In genomic region chr8:45274317-45274716, GRCm38 (mm10) we compare ENCODE assay signal across 34 mouse cellular contexts. TPM values are rescaled to one million over a fixed set of nuclear protein-coding genes. Genes with fewer than 3 reads are reported as not detected.
DNase-seq lines count a peak whose midpoint lies in the region; ATAC-seq and TF ChIP-seq lines count a peak whose summit lies in the region.
"Had no signal": no experiment of that assay in that cellular context is flagged by ENCODE, and none has a peak within 500 bp of the region (broad histone marks: within the 10 kb centered on the region; RNA-seq: fewer than 3 reads in every experiment).

No protein-coding gene starts in this region.

- no peak overlapping the region for H3K9ac ChIP-seq in forebrain, embryonic 14.5 days (ENCODE audit: low read length)
- no peak overlapping the region for H3K9ac ChIP-seq in forebrain, embryonic 12.5 days
- H3K9ac ChIP-seq in forebrain, postnatal 0 days = no peak overlapping the region
- no peak overlapping the region for H3K9ac ChIP-seq in midbrain, postnatal 0 days (replicated peaks; ENCODE audit: low read length, poor library complexity, severe bottlenecking)
- H3K9ac ChIP-seq in midbrain, embryonic 13.5 days (replicated peaks) = no peak overlapping the region
- H3K9ac ChIP-seq: embryonic facial prominence, embryonic 13.5 days; hindbrain, embryonic 13.5 days had no signal

- DNase-seq in forebrain, embryonic 14.5 days (ENCODE audit: low spot score) = peak; percentile 25
- peak; percentile 24 for DNase-seq in forebrain, postnatal 0 days
- DNase-seq in forebrain, embryonic 10.5 days (ENCODE audit: extremely low spot score, low spot score) = no peak
- DNase-seq in midbrain, postnatal 0 days (ENCODE audit: low spot score) = no peak
- DNase-seq: adrenal gland, adult 8-10 months; adrenal gland, postnatal 25 days; cerebellum, adult 11 months; cerebellum, adult 2 months; cerebellum, adult 9-11 months; cerebellum, postnatal 25 days; gastrocnemius, adult 2 months; gastrocnemius, postnatal 14 days; heart, adult 11 months; kidney, adult 18-20 months had no signal

- no peak overlapping the region for H3K27ac ChIP-seq in forebrain, embryonic 14.5 days (ENCODE audit: low read depth, low read length)
- no peak overlapping the region for H3K27ac ChIP-seq in forebrain, embryonic 12.5 days
- no peak overlapping the region for H3K27ac ChIP-seq in forebrain, postnatal 0 days (ENCODE audit: low read depth, low read length)
- H3K27ac ChIP-seq in forebrain, embryonic 10.5 days = no peak overlapping the region
- no peak overlapping the region for H3K27ac ChIP-seq in midbrain, postnatal 0 days (ENCODE audit: low read depth, low read length)
- H3K27ac ChIP-seq in midbrain, embryonic 13.5 days = no peak overlapping the region
- H3K27ac ChIP-seq: embryonic facial prominence, embryonic 10.5 days; embryonic facial prominence, embryonic 13.5 days; gastrocnemius, adult 2 months; hindbrain, embryonic 13.5 days; hindbrain, postnatal 0 days had no signal

- no peak for TF ChIP-seq CTCF in forebrain, postnatal 0 days (IDR thresholded peaks at IDR 0.05; ENCODE audit: low read depth)
- peak; percentile 17; the same call in 1 of the 2 replicates for TF ChIP-seq CTCF in midbrain, postnatal 0 days (IDR thresholded peaks at IDR 0.05)

- peak; percentile 66; the same call in 1 of the 2 replicates for ATAC-seq in forebrain, embryonic 14.5 days
- no peak for ATAC-seq in forebrain, embryonic 12.5 days (ENCODE audit: low FRiP score)
- peak; percentile 83 for ATAC-seq in forebrain, postnatal 0 days
- no peak for ATAC-seq in midbrain, postnatal 0 days (ENCODE audit: low FRiP score)
- no peak for ATAC-seq in midbrain, embryonic 13.5 days
- ATAC-seq: activated CD4-positive, CD25-positive, alpha-beta regulatory T cell, adult 4 months; hindbrain, postnatal 0 days; inflammation-experienced regulatory T-cells, adult 6 months; intestine, embryonic 16.5 days had no signal

- H3K4me1 ChIP-seq in forebrain, embryonic 14.5 days (ENCODE audit: control insufficient read depth, insufficient read depth, low read length) = no peaks in the 10 kb centered on the region
- no peaks in the 10 kb centered on the region for H3K4me1 ChIP-seq in forebrain, embryonic 12.5 days
- H3K4me1 ChIP-seq in forebrain, postnatal 0 days (ENCODE audit: insufficient read depth) = no peaks in the 10 kb centered on the region
- H3K4me1 ChIP-seq in forebrain, embryonic 10.5 days = no peaks in the 10 kb centered on the region
- no peaks in the 10 kb centered on the region for H3K4me1 ChIP-seq in midbrain, postnatal 0 days (ENCODE audit: insufficient read depth, low read length)
- H3K4me1 ChIP-seq in midbrain, embryonic 13.5 days (replicated peaks) = no peaks in the 10 kb centered on the region
- H3K4me1 ChIP-seq: embryonic facial prominence, embryonic 13.5 days; hindbrain, embryonic 13.5 days had no signal

- no peaks in the 10 kb centered on the region for H3K9me3 ChIP-seq in forebrain, embryonic 14.5 days (replicated peaks; ENCODE audit: control insufficient read depth, low read length)
- H3K9me3 ChIP-seq in forebrain, embryonic 12.5 days = no peaks in the 10 kb centered on the region
- H3K9me3 ChIP-seq in forebrain, postnatal 0 days (ENCODE audit: low read length) = no peaks in the 10 kb centered on the region
- no peaks in the 10 kb centered on the region for H3K9me3 ChIP-seq in forebrain, embryonic 10.5 days
- no peaks in the 10 kb centered on the region for H3K9me3 ChIP-seq in midbrain, postnatal 0 days (ENCODE audit: low read length)
- no peaks in the 10 kb centered on the region for H3K9me3 ChIP-seq in midbrain, embryonic 13.5 days
- H3K9me3 ChIP-seq: embryonic facial prominence, embryonic 10.5 days; embryonic facial prominence, embryonic 13.5 days; hindbrain, embryonic 13.5 days had no signal

- WGBS in forebrain, embryonic 14.5 days = 80% methylated on average over 4 of the region's 4 CpGs
- 84% methylated on average over 4 of the region's 4 CpGs for WGBS in forebrain, embryonic 12.5 days
- WGBS in forebrain, postnatal 0 days = 72% methylated on average over 4 of the region's 4 CpGs
- 91% methylated on average over 4 of the region's 4 CpGs for WGBS in forebrain, embryonic 10.5 days
- 65% methylated on average over 4 of the region's 4 CpGs for WGBS in midbrain, postnatal 0 days
- WGBS in midbrain, embryonic 13.5 days = 86% methylated on average over 4 of the region's 4 CpGs

- no peak overlapping the region for H3K4me3 ChIP-seq in forebrain, embryonic 14.5 days (ENCODE audit: low read depth, low read length)
- H3K4me3 ChIP-seq in forebrain, embryonic 12.5 days (replicated peaks) = no peak overlapping the region
- H3K4me3 ChIP-seq in forebrain, postnatal 0 days (ENCODE audit: low read depth, low read length) = no peak overlapping the region
- H3K4me3 ChIP-seq in forebrain, embryonic 10.5 days = no peak overlapping the region
- H3K4me3 ChIP-seq in midbrain, postnatal 0 days (ENCODE audit: low read depth, low read length) = no peak overlapping the region
- H3K4me3 ChIP-seq in midbrain, embryonic 13.5 days (replicated peaks) = no peak overlapping the region
- H3K4me3 ChIP-seq: embryonic facial prominence, embryonic 10.5 days; embryonic facial prominence, embryonic 13.5 days; erythroblast, embryonic 14.5 days; gastrocnemius, adult 2 months; hindbrain, embryonic 13.5 days had no signal

- H3K4me2 ChIP-seq in forebrain, embryonic 14.5 days (ENCODE audit: low read length) = no peak overlapping the region
- H3K4me2 ChIP-seq in forebrain, embryonic 12.5 days = no peak overlapping the region
- no peak overlapping the region for H3K4me2 ChIP-seq in forebrain, postnatal 0 days (ENCODE audit: low read depth)
- no peak overlapping the region for H3K4me2 ChIP-seq in midbrain, postnatal 0 days (ENCODE audit: low read depth, low read length, poor library complexity, severe bottlenecking)
- H3K4me2 ChIP-seq in midbrain, embryonic 13.5 days (replicated peaks) = no peak overlapping the region
- H3K4me2 ChIP-seq: embryonic facial prominence, embryonic 13.5 days; heart, embryonic 11.5 days; hindbrain, embryonic 13.5 days had no signal

- H3K36me3 ChIP-seq in forebrain, embryonic 14.5 days (ENCODE audit: control insufficient read depth, insufficient read depth, low read length) = no peaks in the 10 kb centered on the region
- no peaks in the 10 kb centered on the region for H3K36me3 ChIP-seq in forebrain, embryonic 12.5 days (replicated peaks)
- H3K36me3 ChIP-seq in forebrain, postnatal 0 days (ENCODE audit: insufficient read depth) = no peaks in the 10 kb centered on the region
- no peaks in the 10 kb centered on the region for H3K36me3 ChIP-seq in forebrain, embryonic 10.5 days (replicated peaks)
- no peaks in the 10 kb centered on the region for H3K36me3 ChIP-seq in midbrain, postnatal 0 days (ENCODE audit: insufficient read depth, low read length)
- no peaks in the 10 kb centered on the region for H3K36me3 ChIP-seq in midbrain, embryonic 13.5 days
- H3K36me3 ChIP-seq: embryonic facial prominence, embryonic 10.5 days; embryonic facial prominence, embryonic 13.5 days; hindbrain, embryonic 13.5 days had no signal

- H3K27me3 ChIP-seq in forebrain, embryonic 14.5 days (replicated peaks; ENCODE audit: control insufficient read depth, insufficient read depth, low read length) = no peaks in the 10 kb centered on the region
- H3K27me3 ChIP-seq in forebrain, embryonic 12.5 days = no peaks in the 10 kb centered on the region
- H3K27me3 ChIP-seq in forebrain, postnatal 0 days (ENCODE audit: insufficient read depth, low read length) = no peaks in the 10 kb centered on the region
- no peaks in the 10 kb centered on the region for H3K27me3 ChIP-seq in forebrain, embryonic 10.5 days (ENCODE audit: poor library complexity, severe bottlenecking)
- no peaks in the 10 kb centered on the region for H3K27me3 ChIP-seq in midbrain, postnatal 0 days (ENCODE audit: insufficient read depth, low read length)
- no peaks in the 10 kb centered on the region for H3K27me3 ChIP-seq in midbrain, embryonic 13.5 days
- H3K27me3 ChIP-seq: embryonic facial prominence, embryonic 13.5 days; hindbrain, embryonic 13.5 days had no signal

RNA-seq across cellular contexts. Expression of gene F11, which starts 12.5 kb away (rescaled TPM):
- polyA plus RNA-seq in forebrain, embryonic 14.5 days (2014; fragmentation: Nextera tagmentation; extraction: Ambion mirVana) = not detected in 2 replicates
- polyA plus RNA-seq in forebrain, embryonic 12.5 days (2016; fragmentation: Nextera tagmentation; extraction: Ambion mirVana) = not detected in 2 replicates
- total RNA-seq in forebrain, postnatal 0 days (2014; rRNA removed) = not detected in 2 replicates
- polyA plus RNA-seq in forebrain, postnatal 0 days (2015; fragmentation: Nextera tagmentation; extraction: Ambion mirVana) = not detected in 2 replicates
- polyA plus RNA-seq in forebrain, embryonic 10.5 days (2016; fragmentation: Nextera tagmentation; extraction: Ambion mirVana) = not detected in 2 replicates
- total RNA-seq in midbrain, postnatal 0 days (2014; rRNA removed) = not detected in 2 replicates
- not detected in 2 replicates for polyA plus RNA-seq in midbrain, postnatal 0 days (2015; fragmentation: Nextera tagmentation; extraction: Ambion mirVana)
- polyA plus RNA-seq in midbrain, embryonic 13.5 days (2015; fragmentation: Nextera tagmentation; extraction: Ambion mirVana) = 0.07 TPM in 1 of 2 replicates, not detected in the other
- total RNA-seq: adrenal gland, postnatal 25 days; common myeloid progenitor, adult 5-6 weeks; ES-E14; gastrocnemius, adult 2 months; gastrocnemius, postnatal 14 days; heart, adult 8-10 months; heart, postnatal 25 days; hematopoietic stem cell, adult 5-6 weeks; hindbrain, postnatal 0 days had no signal
- polyA plus RNA-seq: activated CD4-positive, CD25-positive, alpha-beta regulatory T cell, adult 4 months; cerebellum, adult 2 months; embryonic facial prominence, embryonic 10.5 days; embryonic facial prominence, embryonic 13.5 days; frontal cortex, adult 2 months; heart, embryonic 11.5 days; heart, embryonic 14.5 days; heart, postnatal 0 days; hindbrain, embryonic 13.5 days; hindbrain, postnatal 0 days; inflammation-experienced regulatory T-cells, adult 6 months had no signal

RNA-seq across cellular contexts. Expression of gene Klkb1, which starts 20.3 kb away (rescaled TPM):
- polyA plus RNA-seq in forebrain, embryonic 14.5 days (2014; fragmentation: Nextera tagmentation; extraction: Ambion mirVana) = not detected in 2 replicates
- 0.04 TPM in 1 of 2 replicates, not detected in the other for polyA plus RNA-seq in forebrain, embryonic 12.5 days (2016; fragmentation: Nextera tagmentation; extraction: Ambion mirVana)
- total RNA-seq in forebrain, postnatal 0 days (2014; rRNA removed) = under 0.01 and 0.24 TPM in 2 replicates
- 0.05 TPM in 1 of 2 replicates, not detected in the other for polyA plus RNA-seq in forebrain, postnatal 0 days (2015; fragmentation: Nextera tagmentation; extraction: Ambion mirVana)
- 0.04 TPM in 1 of 2 replicates, not detected in the other for polyA plus RNA-seq in forebrain, embryonic 10.5 days (2016; fragmentation: Nextera tagmentation; extraction: Ambion mirVana)
- under 0.01 TPM in 1 of 2 replicates, not detected in the other for total RNA-seq in midbrain, postnatal 0 days (2014; rRNA removed)
- polyA plus RNA-seq in midbrain, postnatal 0 days (2015; fragmentation: Nextera tagmentation; extraction: Ambion mirVana) = 0.02 and 0.04 TPM in 2 replicates
- 0.04 TPM in 1 of 2 replicates, not detected in the other for polyA plus RNA-seq in midbrain, embryonic 13.5 days (2015; fragmentation: Nextera tagmentation; extraction: Ambion mirVana)
- total RNA-seq: adrenal gland, postnatal 25 days; common myeloid progenitor, adult 5-6 weeks; ES-E14; gastrocnemius, adult 2 months; gastrocnemius, postnatal 14 days; heart, adult 8-10 months; heart, postnatal 25 days; hematopoietic stem cell, adult 5-6 weeks had no signal
- polyA plus RNA-seq: embryonic facial prominence, embryonic 10.5 days; erythroblast, embryonic 14.5 days; heart, embryonic 11.5 days; heart, embryonic 14.5 days; heart, postnatal 0 days; hindbrain, embryonic 13.5 days had no signal

RNA-seq across cellular contexts. Expression of gene Gm45753, which starts 33.9 kb away (rescaled TPM):
- polyA plus RNA-seq in forebrain, embryonic 14.5 days (2014; fragmentation: Nextera tagmentation; extraction: Ambion mirVana) = not detected in 2 replicates
- polyA plus RNA-seq in forebrain, embryonic 12.5 days (2016; fragmentation: Nextera tagmentation; extraction: Ambion mirVana) = not detected in 2 replicates
- not detected in 2 replicates for total RNA-seq in forebrain, postnatal 0 days (2014; rRNA removed)
- polyA plus RNA-seq in forebrain, postnatal 0 days (2015; fragmentation: Nextera tagmentation; extraction: Ambion mirVana) = 0.08 and 0.13 TPM in 2 replicates
- polyA plus RNA-seq in forebrain, embryonic 10.5 days (2016; fragmentation: Nextera tagmentation; extraction: Ambion mirVana) = not detected in 2 replicates
- total RNA-seq in midbrain, postnatal 0 days (2014; rRNA removed) = not detected in 2 replicates
- polyA plus RNA-seq in midbrain, postnatal 0 days (2015; fragmentation: Nextera tagmentation; extraction: Ambion mirVana) = not detected in 2 replicates
- polyA plus RNA-seq in midbrain, embryonic 13.5 days (2015; fragmentation: Nextera tagmentation; extraction: Ambion mirVana) = not detected in 2 replicates
- total RNA-seq: adrenal gland, postnatal 25 days; common myeloid progenitor, adult 5-6 weeks; ES-E14; gastrocnemius, adult 2 months; gastrocnemius, postnatal 14 days; gastrocnemius, postnatal 4 days; heart, adult 8-10 months; heart, postnatal 25 days; hematopoietic stem cell, adult 5-6 weeks; hindbrain, postnatal 0 days had no signal
- polyA plus RNA-seq: activated CD4-positive, CD25-positive, alpha-beta regulatory T cell, adult 4 months; cerebellum, adult 2 months; embryonic facial prominence, embryonic 13.5 days; erythroblast, embryonic 14.5 days; frontal cortex, adult 2 months; heart, embryonic 11.5 days; heart, embryonic 14.5 days; heart, postnatal 0 days; hindbrain, embryonic 13.5 days; hindbrain, postnatal 0 days; inflammation-experienced regulatory T-cells, adult 6 months had no signal

RNA-seq across cellular contexts. Expression of gene Cyp4v3, which starts 58.7 kb away (rescaled TPM):
- polyA plus RNA-seq in forebrain, embryonic 14.5 days (2014; fragmentation: Nextera tagmentation; extraction: Ambion mirVana) = 0.70 and 1.1 TPM in 2 replicates
- 1.00 and 1.2 TPM in 2 replicates for polyA plus RNA-seq in forebrain, embryonic 12.5 days (2016; fragmentation: Nextera tagmentation; extraction: Ambion mirVana)
- total RNA-seq in forebrain, postnatal 0 days (2014; rRNA removed) = 2.2 and 2.4 TPM in 2 replicates
- 1.8 and 2.1 TPM in 2 replicates for polyA plus RNA-seq in forebrain, postnatal 0 days (2015; fragmentation: Nextera tagmentation; extraction: Ambion mirVana)
- polyA plus RNA-seq in forebrain, embryonic 10.5 days (2016; fragmentation: Nextera tagmentation; extraction: Ambion mirVana) = 1.00 and 1.3 TPM in 2 replicates
- 2.7 and 2.8 TPM in 2 replicates for total RNA-seq in midbrain, postnatal 0 days (2014; rRNA removed)
- polyA plus RNA-seq in midbrain, postnatal 0 days (2015; fragmentation: Nextera tagmentation; extraction: Ambion mirVana) = 2.4 and 2.8 TPM in 2 replicates
- 1.9 and 2.3 TPM in 2 replicates for polyA plus RNA-seq in midbrain, embryonic 13.5 days (2015; fragmentation: Nextera tagmentation; extraction: Ambion mirVana)
- polyA plus RNA-seq: erythroblast, embryonic 14.5 days had no signal

Comparison
In these comparisons a context has a peak if more than half of its experiments do, and no peak if none do; other contexts are left out.
1. ATAC-seq: peak in forebrain, embryonic 14.5 days (single experiment) and forebrain, postnatal 0 days (single experiment); none in forebrain, embryonic 12.5 days (single experiment), midbrain, postnatal 0 days (single experiment) and midbrain, embryonic 13.5 days (single experiment).
2. DNase-seq: peak in forebrain, embryonic 14.5 days (single experiment) and forebrain, postnatal 0 days (single experiment); none in forebrain, embryonic 10.5 days (single experiment) and midbrain, postnatal 0 days (single experiment).